Mouse (Mus musculus) small intestine, adult 2 months (tissue): Measurements from ENCODE around the gene Cmah. TPM values are rescaled to one million over a fixed set of nuclear protein-coding genes. Genes with fewer than 3 reads are reported as not detected.

Experiments used
- H3K27ac ChIP-seq: fragments of 200-500 bp; 2 replicates; pipeline ENCODE4 v1.5.1; 2012; ENCODE audit warnings: low read depth, low read length, control low read depth, inconsistent platforms; ENCODE audit not compliant: insufficient read depth
- H3K27me3 ChIP-seq: fragments of 200-500 bp; 2 replicates; pipeline ENCODE4 v1.6.1; 2012; ENCODE audit warnings: mild to moderate bottlenecking, moderate library complexity, low read length, inconsistent platforms; ENCODE audit not compliant: control insufficient read depth, insufficient read depth
- H3K36me3 ChIP-seq: fragments of 200-500 bp; 2 replicates; pipeline ENCODE4 v1.6.1; 2012; ENCODE audit warnings: mild to moderate bottlenecking, low read length, control low read depth, inconsistent platforms; ENCODE audit not compliant: control insufficient read depth, insufficient read depth
- H3K4me1 ChIP-seq: fragments of 200-500 bp; 2 replicates; pipeline ENCODE4 v1.6.1; 2012; ENCODE audit warnings: low read length, inconsistent platforms, mixed read lengths; ENCODE audit not compliant: control insufficient read depth, insufficient read depth, insufficient read length
- H3K4me3 ChIP-seq: fragments of 200-500 bp; 2 replicates; pipeline ENCODE4 v1.5.1; 2012; ENCODE audit warnings: low read depth, mild to moderate bottlenecking, control low read depth, inconsistent platforms, low read length, moderate library complexity
- CTCF ChIP-seq: fragments of 200-500 bp; IDR thresholded peaks from 2 replicates; pipeline ENCODE4 v1.5.1; 2012; ENCODE audit warnings: low read depth, mild to moderate bottlenecking, control low read depth, inconsistent platforms, low read length, moderate library complexity, mixed read lengths; ENCODE audit not compliant: insufficient replicate concordance, insufficient read length; ENCODE audit errors: extremely low read depth
- POLR2A ChIP-seq: fragments of 200-500 bp; IDR thresholded peaks from 2 replicates; pipeline ENCODE4 v1.6.1; 2012; ENCODE audit warnings: low read depth, mild to moderate bottlenecking, control low read depth, inconsistent platforms, low read length, moderate library complexity
- WGBS: fragments of 180-500 bp; shearing (Covaris S2); methylation state at CpG from one replicate; pipeline ENCODE4 v1.1.7; 2018; 5-methylcytosine and 5-hydroxymethylcytosine counted together
- polyA plus RNA-seq: library from polyadenylated mRNA; depleted of rRNA; stranded (reverse); fragments of >200 nt; gene quantifications from 2 replicates; pipeline ENCODE4 v1.2.3, GENCODE M21; 2012

Cmah gene
- polyA plus RNA-seq, 1 experiment = 0.70 TPM

DNA sequence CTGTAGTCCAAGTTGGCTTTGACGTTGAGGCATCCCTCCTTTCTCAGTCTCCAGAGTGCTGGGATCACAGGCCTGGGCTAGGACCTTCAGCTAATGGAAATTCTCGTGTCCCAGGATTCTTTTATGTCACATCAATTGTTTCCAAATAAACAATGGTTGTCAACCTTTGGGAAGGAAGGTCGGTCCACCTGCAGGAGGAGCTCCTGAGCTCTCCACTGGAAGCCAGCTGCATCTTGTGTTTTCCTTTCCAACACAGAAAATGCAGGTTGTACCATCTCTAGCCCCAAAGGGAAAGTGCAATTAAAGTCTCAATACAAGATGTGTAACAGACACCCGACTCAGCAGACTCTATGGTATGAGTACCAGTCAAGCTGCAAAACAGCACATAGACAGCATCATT is 21.0 kb upstream of the Cmah start:
- Histone ChIP-seq H3K4me3 (no peak overlapping the region), H3K27me3 (no peaks in the 10 kb centered on the region), H3K36me3 (no peaks in the 10 kb centered on the region), H3K4me1 (no peaks in the 10 kb centered on the region), H3K27ac (no peak overlapping the region)
- TF ChIP-seq POLR2A = no peak
- no peak for TF ChIP-seq CTCF
- 47% methylated on average over 4 of the region's 4 CpGs for WGBS

DNA sequence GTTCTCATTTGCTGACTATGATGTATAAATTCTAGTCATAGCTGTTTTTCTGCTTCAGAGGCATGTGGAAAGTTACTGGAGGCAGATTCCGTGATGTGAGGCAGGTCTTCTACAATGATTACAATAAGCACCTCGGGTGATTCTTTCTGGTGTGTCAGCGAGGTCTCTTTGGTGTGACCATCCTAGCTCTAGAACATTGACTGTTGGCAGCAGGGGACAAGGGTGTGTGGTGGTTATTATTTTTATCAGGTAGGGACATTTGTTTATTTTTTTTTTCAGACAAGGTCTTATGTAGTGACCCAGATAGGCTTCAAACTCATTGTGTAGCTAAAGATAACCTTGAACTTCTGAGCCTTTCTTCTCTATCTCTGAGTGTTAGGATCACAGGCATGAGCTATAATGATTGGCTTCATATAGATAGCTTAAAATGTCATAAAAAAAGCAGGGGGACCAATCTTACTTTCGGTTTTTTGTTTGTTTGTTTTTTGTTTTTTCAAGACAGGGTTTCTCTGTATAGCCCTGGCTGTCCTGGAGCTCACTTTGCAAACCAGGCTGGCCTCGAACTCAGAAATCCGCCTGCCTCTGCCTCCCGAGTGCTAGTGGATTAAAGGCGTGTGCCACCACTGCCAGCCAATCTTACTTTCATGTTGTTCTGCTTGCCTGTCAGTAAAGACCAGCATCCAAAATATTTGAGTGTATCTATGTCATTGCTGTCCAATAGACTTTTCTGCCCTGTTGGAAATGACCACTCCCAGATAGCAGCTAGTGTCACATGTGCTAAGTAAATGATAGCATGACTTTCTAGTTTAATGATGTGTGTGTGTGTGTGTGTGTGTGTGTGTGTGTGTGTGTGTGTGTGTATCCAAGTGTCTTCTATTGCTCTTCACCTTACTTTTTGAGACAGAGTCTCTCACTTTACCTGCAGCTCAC is 15.9 kb upstream of the Cmah start:
- WGBS = 78% methylated on average over 8 of the region's 8 CpGs
- H3K36me3 ChIP-seq = no peaks in the 10 kb centered on the region
- H3K27me3 ChIP-seq = no peaks in the 10 kb centered on the region
- no peak overlapping the region for H3K4me3 ChIP-seq
- no peaks in the 10 kb centered on the region for H3K4me1 ChIP-seq
- no peak overlapping the region for H3K27ac ChIP-seq
- TF ChIP-seq CTCF (no peak), POLR2A (no peak)

GRCm38 (mm10) chr13:24316563-24316962 is 10.6 kb upstream of the Cmah start:
- H3K4me1 ChIP-seq = no peaks in the 10 kb centered on the region
- H3K36me3 ChIP-seq = no peaks in the 10 kb centered on the region
- no peaks in the 10 kb centered on the region for H3K27me3 ChIP-seq
- TF ChIP-seq POLR2A (no peak), CTCF (no peak)
- H3K4me3 ChIP-seq = no peak overlapping the region
- H3K27ac ChIP-seq = no peak overlapping the region
- WGBS = 56% methylated on average over 3 of the region's 3 CpGs

DNA sequence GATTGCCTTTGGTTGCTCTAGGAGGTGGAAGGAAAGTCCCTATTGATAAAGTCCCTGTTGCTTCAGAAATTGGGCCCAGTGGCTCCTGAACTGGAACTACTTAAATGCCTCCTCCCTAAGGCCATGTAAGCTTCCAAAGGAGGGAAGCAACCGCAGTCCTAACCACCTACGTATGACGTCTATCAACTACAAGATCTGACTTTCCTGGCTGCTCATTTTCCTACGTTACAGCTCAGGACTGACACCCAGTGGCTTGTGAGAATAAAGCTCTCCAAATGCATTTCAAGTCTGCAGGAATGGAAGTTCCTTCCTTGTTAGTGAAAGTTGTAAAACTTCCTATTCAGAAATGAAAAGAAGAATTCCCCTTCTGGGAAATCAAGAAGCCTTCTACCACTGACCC is 8.6 kb upstream of the Cmah start:
- no peak overlapping the region for H3K4me3 ChIP-seq
- no peak overlapping the region for H3K27ac ChIP-seq
- H3K36me3 ChIP-seq = no peaks in the 10 kb centered on the region
- no peaks in the 10 kb centered on the region for H3K27me3 ChIP-seq
- TF ChIP-seq CTCF = no peak
- 6% methylated on average over 4 of the region's 4 CpGs for WGBS
- no peaks in the 10 kb centered on the region for H3K4me1 ChIP-seq

GRCm38 (mm10) chr13:24321313-24321712 is 5.9 kb upstream of the Cmah start:
- no peaks in the 10 kb centered on the region for H3K4me1 ChIP-seq
- 73% methylated on average over 6 of the region's 6 CpGs for WGBS
- no peaks in the 10 kb centered on the region for H3K27me3 ChIP-seq
- no peak overlapping the region for H3K4me3 ChIP-seq
- no peaks in the 10 kb centered on the region for H3K36me3 ChIP-seq
- no peak overlapping the region for H3K27ac ChIP-seq
- TF ChIP-seq POLR2A (no peak), CTCF (no peak)

GRCm38 (mm10) chr13:24328036-24328817 is 1.0 kb downstream of the Cmah start:
- 78% methylated on average over 9 of the region's 9 CpGs for WGBS
- no peaks in the 10 kb centered on the region for H3K4me1 ChIP-seq
- no peak overlapping the region for H3K27ac ChIP-seq
- no peak overlapping the region for H3K4me3 ChIP-seq
- no peaks in the 10 kb centered on the region for H3K27me3 ChIP-seq
- no peaks in the 10 kb centered on the region for H3K36me3 ChIP-seq
- TF ChIP-seq CTCF = no peak
- no peak for TF ChIP-seq POLR2A

GRCm38 (mm10) chr13:24330128-24330527 is 2.9 kb downstream of the Cmah start:
- 59% methylated on average over 4 of the region's 4 CpGs for WGBS
- Histone ChIP-seq H3K36me3 (no peaks in the 10 kb centered on the region), H3K4me3 (no peak overlapping the region), H3K27ac (no peak overlapping the region), H3K4me1 (no peaks in the 10 kb centered on the region), H3K27me3 (no peaks in the 10 kb centered on the region)
- no peak for TF ChIP-seq CTCF
- TF ChIP-seq POLR2A = no peak
